Comparison of ENCODE assay signal across 17 mouse cellular contexts in the genomic region with DNA sequence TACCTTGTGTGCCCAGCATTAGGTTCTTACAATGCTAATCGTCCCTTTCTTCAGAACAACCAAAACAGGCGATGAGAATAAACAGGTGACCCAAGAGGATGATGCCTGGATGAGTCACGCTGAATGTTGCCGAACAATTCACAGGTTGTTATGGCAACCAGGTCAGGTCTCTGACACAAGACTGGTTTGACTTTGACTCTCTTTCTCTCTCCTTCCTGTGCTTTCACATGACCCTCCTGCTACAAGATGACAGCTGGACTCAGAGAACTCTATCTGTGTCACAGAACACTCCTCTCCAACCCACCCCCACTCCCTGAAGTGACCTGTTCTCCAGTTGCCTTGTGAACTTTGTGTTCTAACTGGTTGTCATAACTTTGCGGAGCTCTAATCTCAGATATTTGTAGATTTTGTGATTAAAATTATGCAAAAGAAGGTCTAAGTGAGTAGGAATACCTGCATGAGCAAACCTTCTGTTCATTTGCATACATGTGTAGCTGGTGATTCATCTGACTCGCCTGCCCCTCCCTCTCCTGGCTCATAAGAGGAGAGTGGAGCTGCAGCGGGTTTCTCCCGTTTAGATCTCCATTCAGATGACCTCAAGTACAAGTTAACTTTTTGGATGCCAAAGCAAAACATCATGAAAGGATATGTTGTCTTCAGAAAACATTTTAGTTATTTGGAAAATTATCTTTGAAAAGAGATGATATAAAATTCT.
DNase-seq lines count a peak whose midpoint lies in the region; ATAC-seq and TF ChIP-seq lines count a peak whose summit lies in the region.
"Had no signal": no experiment of that assay in that cellular context is flagged by ENCODE, and none has a peak within 500 bp of the region (broad histone marks: within the 10 kb centered on the region; RNA-seq: fewer than 3 reads in every experiment).

No protein-coding gene starts in this region.

- H3K4me2 ChIP-seq in intestine, embryonic 15.5 days (replicated peaks): no peak overlapping the region
- H3K4me2 ChIP-seq: heart, embryonic 15.5 days; hindbrain, embryonic 12.5 days; liver, embryonic 15.5 days had no signal

- no peak overlapping the region for H3K4me3 ChIP-seq in intestine, embryonic 15.5 days (replicated peaks)
- H3K4me3 ChIP-seq: embryonic facial prominence, embryonic 10.5 days; heart, embryonic 15.5 days; hindbrain, embryonic 12.5 days; liver, embryonic 15.5 days had no signal

- TF ChIP-seq CTCF in Patski (IDR thresholded peaks at IDR 0.05): no peak

- H3K27me3 ChIP-seq in Patski: no peaks in the 10 kb centered on the region
- no peaks in the 10 kb centered on the region for H3K27me3 ChIP-seq in intestine, embryonic 15.5 days (replicated peaks)
- H3K27me3 ChIP-seq: heart, embryonic 15.5 days; hindbrain, embryonic 12.5 days; liver, embryonic 15.5 days had no signal

- H3K9me3 ChIP-seq in intestine, embryonic 15.5 days: no peaks in the 10 kb centered on the region
- H3K9me3 ChIP-seq: embryonic facial prominence, embryonic 10.5 days; heart, embryonic 15.5 days; hindbrain, embryonic 12.5 days; liver, embryonic 15.5 days had no signal

- in situ Hi-C loops in Patski (cut with MboI; ENCODE audit: low pct_unique_long_range_greater_than_20kb): no loop called here

- intact Hi-C loops in left cerebral cortex, postnatal 4 days (cut with DNase I): no loop called here

- no peak overlapping the region for H3K27ac ChIP-seq in intestine, embryonic 15.5 days
- H3K27ac ChIP-seq: embryonic facial prominence, embryonic 10.5 days; heart, embryonic 15.5 days; hindbrain, embryonic 12.5 days; liver, embryonic 15.5 days had no signal

- H3K9ac ChIP-seq in intestine, embryonic 15.5 days: no peak overlapping the region
- H3K9ac ChIP-seq: heart, embryonic 15.5 days; hindbrain, embryonic 12.5 days; liver, embryonic 15.5 days had no signal

- POLR2A ChIA-PET in Patski (lab: Charles Lee): no interaction called here

- peak; percentile 54 for ATAC-seq in Patski
- ATAC-seq in intestine, embryonic 15.5 days: peak; percentile 92

- H3K36me3 ChIP-seq in intestine, embryonic 15.5 days: no peaks in the 10 kb centered on the region
- H3K36me3 ChIP-seq: embryonic facial prominence, embryonic 10.5 days; heart, embryonic 15.5 days; hindbrain, embryonic 12.5 days; liver, embryonic 15.5 days had no signal

- CTCF ChIA-PET in Patski (lab: Charles Lee): interaction anchor here (0.9 to 1.3 kb wide), 3 partner anchors 22 to 43 kb away, joined by 3 read pairs; no protein-coding TSS in a partner anchor

- 44% methylated on average over 8 of the region's 8 CpGs for WGBS in intestine, embryonic 15.5 days

- H3K4me1 ChIP-seq in intestine, embryonic 15.5 days (replicated peaks): no peaks in the 10 kb centered on the region
- H3K4me1 ChIP-seq: heart, embryonic 15.5 days; hindbrain, embryonic 12.5 days; liver, embryonic 15.5 days had no signal

- peak; percentile 24 for DNase-seq in retina, postnatal 1 day
- no peak for DNase-seq in retina, embryonic 14.5 days (ENCODE audit: low spot score)
- no peak for DNase-seq in Patski (ENCODE audit: low read depth, low spot score)
- DNase-seq in urinary bladder, postnatal 25 days (ENCODE audit: low spot score): peak; percentile 17
- DNase-seq in frontal cortex, postnatal 25 days (ENCODE audit: low spot score in 2 of 2): no peak
- DNase-seq in left cerebral cortex, postnatal 4 days: no peak
- DNase-seq in embryo, embryonic 10 days (ENCODE audit: low spot score): no peak
- DNase-seq: cerebellum, postnatal 10 days; heart, adult 11 months; layer of hippocampus, adult 9-11 months; lung, postnatal 4 days; right cerebral cortex, postnatal 14 days had no signal

Comparison
In these comparisons a context has a peak if more than half of its experiments do, and no peak if none do; other contexts are left out.
1. DNase-seq: peak in retina, postnatal 1 day (single experiment) and urinary bladder, postnatal 25 days (single experiment); none in retina, embryonic 14.5 days (single experiment), Patski (single experiment), frontal cortex, postnatal 25 days (0 of 2), left cerebral cortex, postnatal 4 days (single experiment) and embryo, embryonic 10 days (single experiment).